Mouse (Mus musculus) embryo, embryonic 10 days (tissue): ENCODE data around the gene Atxn2l.

Source experiments
- DNase-seq: peaks from one replicate; pipeline ENCODE4 v3.0.0-alpha.2; 2015; ENCODE audit warnings: low spot score

Atxn2l gene

DNA sequence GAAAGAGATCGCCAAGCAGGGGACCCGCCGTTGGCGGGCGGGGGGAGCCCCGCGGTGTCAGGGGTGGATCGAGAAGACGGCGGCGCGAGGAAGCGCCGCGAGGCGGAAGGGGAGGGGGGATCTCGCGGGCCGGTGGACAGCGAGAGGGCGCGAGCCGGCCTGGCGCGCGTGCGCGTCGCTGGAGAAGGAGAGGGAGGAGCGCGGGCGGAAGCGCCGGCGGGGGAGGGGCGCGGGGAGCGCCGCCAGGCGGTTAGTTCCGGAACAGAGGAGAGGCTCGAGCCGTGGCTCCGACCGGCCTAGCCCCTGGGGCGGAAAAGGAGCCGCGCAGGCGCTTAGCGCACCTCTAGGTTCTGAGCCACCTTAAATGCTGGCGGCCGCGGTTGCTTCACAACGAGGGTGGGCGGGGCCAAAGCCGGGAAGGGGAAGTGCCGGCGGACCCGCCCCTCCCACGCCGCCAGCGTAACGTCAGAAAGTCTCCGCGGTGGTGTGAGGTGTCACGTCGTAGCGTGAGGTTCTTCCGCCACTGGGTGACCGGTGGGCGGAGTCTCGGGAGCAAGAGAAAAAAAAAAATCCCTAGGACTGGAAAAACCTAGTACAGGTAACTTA, at the start of gene Atxn2l:
Gene Atxn2l (minus strand): TSS at position 165 of the 606 bp plus-strand sequence.
- peak; percentile 99 for DNase-seq

GRCm38 (mm10) chr7:126545631-126546030, 42.4 kb upstream of the Atxn2l start:
- DNase-seq, result no peak

- DNase-seq, result no peak
These were observed 38.4 kb upstream of the Atxn2l start for GRCm38 (mm10) chr7:126541661-126542060.

GRCm38 (mm10) chr7:126537820-126538585, 34.8 kb upstream of the Atxn2l start:
- peak; percentile 62 for DNase-seq

DNA sequence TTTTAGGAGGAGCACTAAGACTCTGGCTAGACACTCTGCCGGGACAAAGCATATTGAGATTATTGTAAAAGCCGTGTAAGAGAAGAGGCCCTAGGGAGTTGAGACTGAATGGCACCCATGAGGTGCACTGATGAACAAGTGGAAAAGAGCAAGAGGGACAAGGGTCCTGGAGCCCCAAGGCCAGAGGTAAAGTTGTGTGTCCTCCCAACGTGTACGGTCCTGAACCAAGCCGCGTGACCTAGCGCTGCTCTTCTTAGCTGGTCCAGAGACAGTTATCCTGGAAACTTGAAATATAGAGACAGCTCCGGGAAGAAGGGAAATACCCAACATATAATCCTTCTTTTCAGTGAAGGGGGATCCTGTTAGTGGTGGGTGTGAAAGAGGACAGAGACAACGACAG, 33.2 kb upstream of the Atxn2l start:
- DNase-seq, result no peak

DNA sequence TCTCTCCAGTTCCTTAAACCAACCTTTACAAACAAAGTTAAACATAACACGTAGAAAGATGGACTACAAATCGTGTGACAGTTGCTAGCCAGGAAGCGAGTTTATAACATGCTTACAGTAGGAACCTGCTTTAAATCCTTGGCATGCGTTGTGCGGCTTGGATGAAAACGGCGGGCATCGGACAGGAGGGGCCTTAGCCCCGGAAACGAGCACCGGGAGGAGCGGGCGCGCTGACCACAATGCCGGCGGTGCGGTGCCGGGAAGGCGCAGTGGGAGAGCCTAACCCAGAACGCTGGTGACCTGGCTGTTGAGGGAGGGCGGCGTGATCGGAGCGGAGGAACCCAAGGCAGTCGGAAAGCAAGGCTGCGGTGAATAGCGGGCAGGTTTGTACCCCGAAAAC, 32.5 kb upstream of the Atxn2l start:
- DNase-seq, result peak; percentile 56

- DNase-seq, result no peak
These were observed 30.2 kb upstream of the Atxn2l start for GRCm38 (mm10) chr7:126533434-126533833.

- DNase-seq, result peak; percentile 74
These were observed 24.9 kb upstream of the Atxn2l start for GRCm38 (mm10) chr7:126528166-126528577.

- no peak for DNase-seq
These were observed 20.1 kb upstream of the Atxn2l start for GRCm38 (mm10) chr7:126523316-126523715.

GRCm38 (mm10) chr7:126519513-126519912, 16.3 kb upstream of the Atxn2l start:
- DNase-seq, result no peak

DNA sequence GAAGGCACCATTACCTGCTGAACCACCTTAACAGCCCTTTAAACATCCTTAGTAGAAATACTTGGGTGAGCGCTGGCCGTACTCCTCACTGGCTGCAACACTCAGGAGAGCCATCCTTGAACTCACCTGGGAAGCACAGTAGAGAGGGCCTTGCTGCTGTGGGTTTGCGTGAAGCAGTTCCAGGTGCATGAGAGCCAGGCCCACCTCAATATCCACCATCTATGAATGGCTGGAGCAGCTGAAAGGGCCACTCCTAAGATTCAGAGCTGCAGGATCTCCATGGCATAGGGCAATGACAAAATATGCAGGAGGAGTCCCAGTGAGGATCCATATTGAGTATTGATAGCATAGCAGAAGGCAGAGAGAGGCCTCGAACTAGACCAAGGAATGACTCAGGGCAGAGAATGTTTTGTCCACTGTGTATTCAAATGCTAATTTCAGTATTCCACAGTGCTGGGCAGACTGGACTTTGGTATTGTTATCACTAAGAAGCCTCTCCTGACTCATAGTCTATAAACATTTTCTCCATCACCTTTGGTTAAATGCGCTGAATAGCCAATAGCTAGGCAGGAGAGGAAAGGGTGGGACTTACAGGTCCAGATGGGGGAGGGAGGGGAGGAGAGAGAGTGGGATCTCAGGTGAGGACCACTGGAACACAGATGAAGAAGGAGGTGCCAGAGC, 15.2 kb upstream of the Atxn2l start:
- no peak for DNase-seq

DNA sequence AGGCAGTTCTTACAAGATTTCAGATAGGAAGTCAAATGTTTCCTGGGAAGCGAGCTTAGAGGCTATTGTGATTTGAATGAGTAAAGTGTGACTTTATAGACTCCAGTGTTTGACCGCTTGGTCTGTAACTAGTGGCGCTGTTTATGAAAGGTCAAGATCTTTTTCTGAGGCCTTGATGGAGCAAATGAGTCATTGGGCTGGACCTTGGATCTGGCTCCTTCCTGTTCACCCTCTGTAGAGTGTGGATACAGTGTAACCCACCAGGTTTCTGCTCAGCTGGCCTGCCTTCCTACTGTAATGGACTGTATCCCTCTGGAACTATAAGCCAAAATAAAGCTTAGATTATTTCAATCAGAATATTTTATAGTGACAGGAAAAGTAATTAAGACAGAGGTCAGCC, 8.1 kb upstream of the Atxn2l start:
- DNase-seq, result no peak

DNA sequence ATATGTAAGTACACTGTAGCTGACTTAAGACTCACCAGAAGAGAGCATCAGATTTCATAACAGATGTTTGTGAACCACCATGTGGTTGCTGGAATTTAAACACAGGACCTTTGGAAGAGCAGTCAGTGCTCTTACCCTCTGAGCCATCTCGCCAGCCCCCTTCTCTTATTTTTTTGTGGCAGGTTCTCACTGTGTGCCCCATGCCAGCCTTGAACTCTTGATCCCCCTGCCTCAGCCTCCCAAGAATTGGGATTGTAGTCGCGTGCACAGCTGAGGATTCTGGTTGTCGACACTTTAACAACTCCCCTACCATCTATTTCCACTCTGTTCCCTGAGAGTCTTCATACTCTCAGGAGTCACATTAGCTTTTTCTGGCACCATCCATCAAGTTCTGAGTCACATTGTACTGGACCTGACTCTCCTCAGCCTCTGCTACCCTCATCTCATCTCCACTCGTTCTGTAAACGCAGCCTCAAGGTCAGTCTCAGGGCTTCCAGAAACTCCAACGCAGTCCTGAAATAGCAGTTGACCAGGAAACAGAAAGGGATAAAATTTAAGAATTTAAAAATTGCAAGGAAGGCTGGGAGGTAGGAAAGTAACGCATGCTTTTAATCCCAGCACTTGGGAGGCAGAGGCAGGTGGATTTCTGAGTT, 4.0 kb upstream of the Atxn2l start:
- no peak for DNase-seq

DNA sequence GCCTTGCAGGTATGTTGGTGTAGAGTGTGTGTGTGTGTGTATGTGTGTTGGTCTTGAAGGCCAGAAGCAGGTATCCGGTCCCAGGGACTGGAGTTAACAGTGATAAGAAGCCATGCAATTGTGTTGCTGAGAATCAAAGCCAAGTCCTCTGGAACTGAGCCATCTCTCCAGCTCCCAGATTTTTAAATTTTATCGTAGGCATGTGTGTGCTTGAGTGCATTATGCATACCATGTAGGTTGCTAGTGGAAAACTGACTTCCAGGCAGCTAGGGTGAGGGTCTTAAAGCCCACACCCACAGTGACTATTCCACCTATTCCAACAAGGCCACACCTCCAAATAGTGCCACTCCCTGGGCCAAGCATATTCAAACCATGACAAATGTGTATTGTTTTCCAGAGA, 1.7 kb upstream of the Atxn2l start:
- no peak for DNase-seq

DNA sequence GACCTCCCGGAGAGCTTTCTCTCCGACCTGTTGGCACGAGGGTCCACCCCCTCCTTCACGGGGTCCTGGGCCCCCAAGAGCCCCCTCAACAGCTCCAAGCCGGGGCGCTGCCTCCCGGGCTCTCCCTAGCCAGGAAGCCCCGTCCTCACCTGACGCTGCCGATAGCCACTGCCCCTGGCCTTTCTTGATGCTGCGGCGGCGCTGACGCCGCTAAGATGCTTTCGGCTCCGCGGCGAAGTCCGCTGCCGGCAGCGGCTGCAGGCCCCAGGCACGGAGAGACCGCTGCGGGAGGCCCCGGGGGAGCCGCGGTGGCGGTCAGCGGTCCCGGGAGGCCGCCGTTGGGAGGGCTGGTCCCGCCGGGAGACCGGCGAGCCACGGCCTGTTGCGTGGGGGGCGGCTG, 486 bp downstream of the Atxn2l start:
- DNase-seq, result no peak

GRCm38 (mm10) chr7:126502023-126502741, 1.1 kb downstream of the Atxn2l start:
- DNase-seq, result peak; percentile 95

- DNase-seq, result no peak
These were observed 1.6 kb downstream of the Atxn2l start for GRCm38 (mm10) chr7:126501684-126502022.

GRCm38 (mm10) chr7:126499416-126499815, 3.8 kb downstream of the Atxn2l start:
- DNase-seq, result no peak

DNA sequence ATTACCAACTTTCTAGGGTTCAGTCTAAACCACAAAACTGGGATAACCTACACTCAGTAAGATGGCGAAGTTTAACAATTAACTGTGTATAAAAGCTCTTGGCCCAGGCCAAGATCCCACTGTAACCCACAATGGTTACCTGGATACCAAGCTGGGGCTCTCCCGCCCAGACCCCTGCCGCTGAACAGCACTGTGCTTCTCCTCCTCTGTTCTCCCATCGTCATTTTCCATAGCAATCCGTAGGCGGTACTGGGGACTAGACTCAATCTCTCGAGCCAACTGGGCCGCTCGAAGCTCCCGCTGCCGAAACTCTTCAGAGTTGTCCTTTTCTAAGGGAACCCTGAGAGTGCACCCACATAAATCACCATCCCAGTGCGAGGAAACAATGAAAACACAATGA, 5.3 kb downstream of the Atxn2l start:
- no peak for DNase-seq

GRCm38 (mm10) chr7:126496475-126496874, 6.8 kb downstream of the Atxn2l start:
- no peak for DNase-seq

- no peak for DNase-seq
These were observed 9.1 kb downstream of the Atxn2l start for GRCm38 (mm10) chr7:126494120-126494519.

GRCm38 (mm10) chr7:126491973-126492372, 11.3 kb downstream of the Atxn2l start:
- DNase-seq, result no peak
